Mouse (Mus musculus) midbrain, embryonic 12.5 days (tissue): ENCODE data around the gene Cdh5. TPM values are rescaled to one million over a fixed set of nuclear protein-coding genes. Genes with fewer than 3 reads are reported as not detected.
"Not testable (repeated sequence)": the region's sequence is repeated elsewhere in the genome, so short reads cannot be mapped to it uniquely, and the experiment has no call there.

Experiments used
- ATAC-seq: fragments of 200-750 bp; cut with Nextera tagmentation; 2 replicates; pipeline ENCODE4 v1.8.0; 2017; ENCODE audit warnings: low read depth, moderate TSS enrichment, moderate library complexity; ENCODE audit not compliant: low FRiP score
- H3K27ac ChIP-seq: fragments of 300-500 bp; sonication (generic); replicated peaks from 2 replicates; pipeline ENCODE4 v1.5.1; 2016; ENCODE audit warnings: mild to moderate bottlenecking
- H3K27me3 ChIP-seq: fragments of 300-500 bp; sonication (generic); 2 replicates; pipeline ENCODE4 v1.6.1; 2016; ENCODE audit warnings: mild to moderate bottlenecking
- H3K36me3 ChIP-seq: fragments of 300-500 bp; sonication (generic); 2 replicates; pipeline ENCODE4 v1.6.1; 2016
- H3K4me1 ChIP-seq: fragments of 300-500 bp; sonication (generic); 2 replicates; pipeline ENCODE4 v1.6.1; 2016
- H3K4me2 ChIP-seq: fragments of 300-500 bp; sonication (generic); replicated peaks from 2 replicates; pipeline ENCODE4 v1.6.1; 2016; ENCODE audit warnings: mild to moderate bottlenecking, moderate library complexity
- H3K4me3 ChIP-seq: fragments of 300-500 bp; sonication (generic); 2 replicates; pipeline ENCODE4 v1.5.1; 2016; ENCODE audit warnings: mild to moderate bottlenecking
- H3K9ac ChIP-seq: fragments of 300-500 bp; sonication (generic); replicated peaks from 2 replicates; pipeline ENCODE4 v1.6.1; 2016; ENCODE audit warnings: mild to moderate bottlenecking, moderate library complexity
- H3K9me3 ChIP-seq: fragments of 300-500 bp; sonication (generic); 2 replicates; pipeline ENCODE4 v1.6.1; 2016; ENCODE audit warnings: mild to moderate bottlenecking
- WGBS: fragments of 180-500 bp; shearing (Covaris S2); methylation state at CpG from one replicate; pipeline ENCODE4 v1.1.7; 2016; 5-methylcytosine and 5-hydroxymethylcytosine counted together
- polyA plus RNA-seq: library from polyadenylated mRNA; unstranded; fragments of >200 nt; fragmentation: Nextera tagmentation; extraction: Ambion mirVana; gene quantifications from 2 replicates; pipeline ENCODE4 v1.2.1, GENCODE M21; 2016

Gene Cdh5
- polyA plus RNA-seq, 1 experiment from 2014 or later: 16.5 TPM

DNA sequence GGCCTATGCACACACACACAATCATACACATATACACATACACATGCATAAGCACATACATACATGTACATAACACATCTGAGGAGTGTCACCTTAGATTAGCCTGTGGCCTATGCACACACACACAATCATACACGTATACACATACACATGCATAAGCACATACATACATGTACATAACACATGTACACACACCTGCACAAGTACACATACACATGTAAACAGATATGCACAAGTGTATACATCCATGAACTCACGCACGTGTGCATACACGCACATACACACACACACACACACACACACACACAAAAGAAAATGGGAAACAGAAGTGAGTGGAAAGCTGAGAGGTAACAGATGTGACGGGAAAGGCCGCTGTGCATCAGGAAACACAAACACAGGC lies 26.3 kb upstream of the Cdh5 start:
- ATAC-seq: no peak
- Histone ChIP-seq H3K4me1 (no peaks in the 10 kb centered on the region), H3K27ac (no peak overlapping the region), H3K4me3 (no peak overlapping the region), H3K9ac (no peak overlapping the region), H3K27me3 (no peaks in the 10 kb centered on the region), H3K4me2 (no peak overlapping the region), H3K9me3 (no peaks in the 10 kb centered on the region), H3K36me3 (no peaks in the 10 kb centered on the region)
- WGBS: 90% methylated on average over 6 of the region's 6 CpGs

DNA sequence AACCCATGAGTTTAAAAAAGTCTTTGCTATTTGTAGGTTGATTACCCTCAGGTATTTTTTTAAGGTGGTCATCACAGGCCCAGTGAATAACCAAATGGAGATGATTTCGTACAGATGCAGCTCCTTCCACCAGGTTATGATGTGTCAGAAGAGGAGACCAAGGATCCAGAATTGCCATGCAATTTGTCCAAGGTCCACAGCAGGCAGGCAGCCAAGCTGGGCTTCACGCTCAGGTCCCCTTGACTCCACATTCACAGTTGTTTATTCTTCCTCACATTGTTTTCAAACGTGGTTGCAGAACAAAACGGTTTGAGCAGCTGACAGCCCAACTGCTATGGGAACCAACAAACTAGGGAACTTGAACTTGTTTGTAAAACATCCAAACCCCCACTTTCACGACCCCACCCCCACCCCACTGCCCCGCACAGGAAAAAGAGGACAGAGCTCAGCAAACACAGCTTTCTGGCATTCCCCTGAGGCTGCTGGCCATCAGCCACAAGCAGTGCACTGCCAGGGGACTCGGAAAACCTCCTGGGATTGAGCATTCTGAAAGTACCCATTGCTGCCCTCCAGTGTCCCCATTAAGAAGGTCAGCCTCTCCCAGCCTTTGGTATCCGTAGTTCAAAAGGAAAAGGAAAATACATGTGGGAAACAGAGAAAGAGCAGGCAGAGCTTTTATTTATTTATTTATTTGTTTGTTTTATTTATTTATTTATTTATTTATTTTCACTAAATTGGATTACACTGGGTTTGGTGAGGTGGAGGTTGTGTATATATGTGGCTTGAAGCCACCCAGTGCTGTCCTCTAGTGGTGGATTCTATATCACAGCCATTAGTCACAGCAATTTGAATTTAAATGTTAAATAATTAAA lies 24.6 kb upstream of the Cdh5 start:
- Histone ChIP-seq H3K9me3 (no peaks in the 10 kb centered on the region), H3K4me2 (no peak overlapping the region), H3K4me3 (no peak overlapping the region), H3K4me1 (no peaks in the 10 kb centered on the region), H3K27me3 (no peaks in the 10 kb centered on the region), H3K9ac (no peak overlapping the region), H3K36me3 (no peaks in the 10 kb centered on the region), H3K27ac (no peak overlapping the region)
- no peak for ATAC-seq
- 36% methylated on average over 8 of the region's 8 CpGs for WGBS

DNA sequence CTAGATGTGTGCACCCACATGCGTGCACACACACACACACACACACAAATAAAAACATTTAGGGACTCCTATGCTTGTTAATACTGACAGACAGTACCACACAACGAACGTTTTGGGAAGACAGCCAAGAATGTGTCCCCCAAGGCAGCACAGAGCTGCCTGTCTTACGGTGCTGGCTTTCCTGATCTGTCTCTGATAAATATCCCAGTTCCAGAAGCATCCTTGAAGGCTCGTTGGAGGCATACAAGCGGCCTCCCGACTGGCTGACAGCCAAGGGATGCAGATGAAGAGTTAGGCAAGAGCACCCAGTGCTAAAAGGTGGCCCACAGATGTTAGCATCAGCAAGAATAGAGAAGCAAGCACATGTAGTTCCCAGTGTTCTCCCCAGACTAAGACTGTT lies 23.3 kb upstream of the Cdh5 start:
- no peak overlapping the region for H3K4me3 ChIP-seq
- H3K9me3 ChIP-seq: no peaks in the 10 kb centered on the region
- no peak overlapping the region for H3K4me2 ChIP-seq
- no peak overlapping the region for H3K27ac ChIP-seq
- H3K4me1 ChIP-seq: no peaks in the 10 kb centered on the region
- WGBS: 81% methylated on average over 7 of the region's 7 CpGs
- no peak overlapping the region for H3K9ac ChIP-seq
- no peaks in the 10 kb centered on the region for H3K36me3 ChIP-seq
- H3K27me3 ChIP-seq: no peaks in the 10 kb centered on the region
- ATAC-seq: no peak

DNA sequence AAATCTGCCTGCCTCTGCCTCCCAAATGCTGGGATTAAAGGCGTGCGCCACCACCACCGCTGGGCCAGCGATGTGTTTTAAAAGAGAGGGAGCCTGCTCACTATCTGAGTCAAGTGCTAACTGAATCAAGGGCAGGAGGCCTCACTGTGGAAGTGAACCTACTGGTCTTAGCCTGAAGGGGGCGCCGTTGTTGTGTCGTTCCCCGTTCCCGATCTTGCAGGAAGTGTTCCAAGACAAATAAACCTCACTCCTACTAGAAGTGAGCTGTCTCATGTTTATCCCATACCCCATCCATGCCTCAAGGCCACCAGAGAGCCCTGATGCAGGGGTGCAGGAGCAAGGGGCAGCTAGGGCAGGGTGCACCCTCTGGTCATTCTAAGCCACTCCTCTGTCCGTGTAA lies 16.1 kb upstream of the Cdh5 start:
- H3K4me3 ChIP-seq: no peak overlapping the region
- H3K4me2 ChIP-seq: no peak overlapping the region
- no peak for ATAC-seq
- H3K36me3 ChIP-seq: no peaks in the 10 kb centered on the region
- no peaks in the 10 kb centered on the region for H3K4me1 ChIP-seq
- WGBS: 78% methylated on average over 10 of the region's 10 CpGs
- no peaks in the 10 kb centered on the region for H3K9me3 ChIP-seq
- no peaks in the 10 kb centered on the region for H3K27me3 ChIP-seq
- no peak overlapping the region for H3K9ac ChIP-seq
- H3K27ac ChIP-seq: no peak overlapping the region

DNA sequence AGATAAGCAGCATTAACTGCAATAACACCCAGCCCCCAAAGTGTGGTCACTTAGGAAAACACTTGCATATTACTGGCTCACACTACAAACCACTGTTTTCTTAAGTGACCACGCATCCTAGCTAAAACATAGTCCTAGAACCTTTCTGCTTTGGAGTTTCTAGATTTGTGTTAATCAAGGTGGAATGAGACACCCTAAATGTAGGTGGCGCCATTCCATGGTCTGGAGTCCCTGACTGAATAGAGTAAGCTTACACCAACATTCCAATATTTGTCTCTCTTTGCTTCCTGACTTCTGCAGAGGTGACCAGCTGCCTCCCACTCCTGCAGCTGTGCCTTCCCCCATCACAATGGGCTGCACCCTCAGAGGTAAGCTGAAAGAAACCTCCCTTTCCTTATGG lies 14.8 kb upstream of the Cdh5 start:
- Histone ChIP-seq H3K4me1 (no peaks in the 10 kb centered on the region), H3K9me3 (no peaks in the 10 kb centered on the region), H3K36me3 (no peaks in the 10 kb centered on the region), H3K9ac (no peak overlapping the region), H3K27me3 (no peaks in the 10 kb centered on the region), H3K4me3 (no peak overlapping the region), H3K27ac (no peak overlapping the region), H3K4me2 (no peak overlapping the region)
- 81% methylated on average over 2 of the region's 2 CpGs for WGBS
- ATAC-seq: no peak

GRCm38 (mm10) chr8:104087091-104087490 lies 14.3 kb upstream of the Cdh5 start:
- no peak overlapping the region for H3K4me2 ChIP-seq
- no peak overlapping the region for H3K4me3 ChIP-seq
- no peaks in the 10 kb centered on the region for H3K27me3 ChIP-seq
- H3K9ac ChIP-seq: no peak overlapping the region
- no peaks in the 10 kb centered on the region for H3K4me1 ChIP-seq
- no peaks in the 10 kb centered on the region for H3K36me3 ChIP-seq
- 33% methylated on average over 1 of the region's 1 CpGs for WGBS
- H3K9me3 ChIP-seq: no peaks in the 10 kb centered on the region
- no peak for ATAC-seq
- no peak overlapping the region for H3K27ac ChIP-seq

DNA sequence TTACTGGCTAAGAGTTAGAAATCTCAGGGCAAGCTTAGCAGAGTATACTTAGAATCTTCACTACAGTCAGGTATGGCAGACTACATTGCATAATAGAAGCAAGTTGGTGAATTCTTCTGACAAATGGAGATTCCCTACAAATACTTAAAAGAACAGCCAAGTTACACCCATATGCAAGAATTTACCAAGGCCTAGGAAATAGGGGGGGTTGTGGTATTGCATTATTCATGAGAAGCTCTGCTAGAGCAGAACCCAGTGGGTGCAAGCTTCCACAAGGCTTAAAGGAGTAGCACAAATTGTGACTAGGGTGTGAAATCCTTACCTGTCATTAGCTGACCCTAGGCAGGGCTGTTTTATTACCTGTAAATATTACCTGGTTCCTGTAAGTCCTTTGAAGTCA lies 13.5 kb upstream of the Cdh5 start:
- H3K9ac ChIP-seq, H3K27me3 ChIP-seq, H3K9me3 ChIP-seq, H3K4me3 ChIP-seq, H3K4me1 ChIP-seq, H3K4me2 ChIP-seq, H3K36me3 ChIP-seq, H3K27ac ChIP-seq, ATAC-seq: not testable (repeated sequence)

GRCm38 (mm10) chr8:104088881-104089280 lies 12.5 kb upstream of the Cdh5 start:
- Histone ChIP-seq H3K27ac (no peak overlapping the region), H3K27me3 (peaks cover 4% of the 10 kb centered on the region; the same call in 1 of the 2 replicates), H3K9ac (no peak overlapping the region), H3K9me3 (no peaks in the 10 kb centered on the region), H3K36me3 (no peaks in the 10 kb centered on the region), H3K4me1 (no peaks in the 10 kb centered on the region), H3K4me2 (no peak overlapping the region), H3K4me3 (no peak overlapping the region)
- 70% methylated on average over 3 of the region's 3 CpGs for WGBS
- ATAC-seq: no peak

- not testable (repeated sequence) for H3K27ac ChIP-seq, ATAC-seq
Measured at GRCm38 (mm10) chr8:104090993-104091900, 10.2 kb upstream of the Cdh5 start.

GRCm38 (mm10) chr8:104093336-104093735 lies 8.1 kb upstream of the Cdh5 start:
- H3K4me2 ChIP-seq: no peak overlapping the region
- H3K27me3 ChIP-seq: peaks cover 4% of the 10 kb centered on the region; the same call in 1 of the 2 replicates
- H3K36me3 ChIP-seq: no peaks in the 10 kb centered on the region
- no peak overlapping the region for H3K9ac ChIP-seq
- no peak overlapping the region for H3K4me3 ChIP-seq
- no peaks in the 10 kb centered on the region for H3K4me1 ChIP-seq
- H3K9me3 ChIP-seq: no peaks in the 10 kb centered on the region
- ATAC-seq: no peak
- no peak overlapping the region for H3K27ac ChIP-seq
- 46% methylated on average over 7 of the region's 7 CpGs for WGBS

More at GRCm38 (mm10) chr8:104090993-104091900, 10.2 kb upstream of the Cdh5 start:
- H3K4me1 ChIP-seq, H3K9ac ChIP-seq, H3K36me3 ChIP-seq, H3K4me3 ChIP-seq, H3K27me3 ChIP-seq, H3K9me3 ChIP-seq: not testable (repeated sequence)
- H3K4me2 ChIP-seq: peak overlapping the region; percentile 39
- WGBS: 13% methylated on average over 24 of the region's 24 CpGs

- Histone ChIP-seq H3K9me3 (no peaks in the 10 kb centered on the region), H3K36me3 (no peaks in the 10 kb centered on the region), H3K4me1 (no peaks in the 10 kb centered on the region), H3K27ac (no peak overlapping the region), H3K4me3 (no peak overlapping the region), H3K4me2 (no peak overlapping the region), H3K27me3 (peaks cover 4% of the 10 kb centered on the region; the same call in 1 of the 2 replicates), H3K9ac (no peak overlapping the region)
- ATAC-seq: no peak
- 74% methylated on average over 9 of the region's 9 CpGs for WGBS
Measured at GRCm38 (mm10) chr8:104095595-104095994, 5.8 kb upstream of the Cdh5 start.

DNA sequence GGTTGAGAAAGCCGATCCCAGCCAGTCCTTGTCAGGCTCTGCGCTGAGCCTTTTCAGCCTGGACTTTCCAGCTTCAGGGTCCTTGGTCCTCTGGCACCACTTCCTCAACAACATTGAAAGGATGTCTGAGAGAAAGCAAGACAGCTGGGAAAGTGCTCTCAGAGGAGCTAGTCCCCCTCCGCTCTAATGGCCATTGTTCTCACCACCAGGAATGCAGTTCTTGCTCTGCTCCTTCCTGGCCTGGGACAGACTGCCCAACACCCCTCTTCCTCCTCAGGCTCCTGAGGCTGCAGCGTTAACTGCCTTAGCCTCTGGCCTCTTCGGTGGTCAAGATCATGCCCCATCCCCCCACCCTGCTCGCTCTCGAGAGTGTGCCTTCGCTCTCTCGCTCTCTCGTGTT lies 4.8 kb upstream of the Cdh5 start:
- no peak for ATAC-seq
- Histone ChIP-seq H3K4me1 (no peaks in the 10 kb centered on the region), H3K9me3 (no peaks in the 10 kb centered on the region), H3K27ac (no peak overlapping the region), H3K36me3 (no peaks in the 10 kb centered on the region), H3K4me2 (no peak overlapping the region), H3K4me3 (no peak overlapping the region), H3K9ac (no peak overlapping the region), H3K27me3 (peaks cover 4% of the 10 kb centered on the region; the same call in 1 of the 2 replicates)
- WGBS: 66% methylated on average over 10 of the region's 10 CpGs
